Mouse (Mus musculus): Measurements from ENCODE around the gene Trim25.

DNA sequence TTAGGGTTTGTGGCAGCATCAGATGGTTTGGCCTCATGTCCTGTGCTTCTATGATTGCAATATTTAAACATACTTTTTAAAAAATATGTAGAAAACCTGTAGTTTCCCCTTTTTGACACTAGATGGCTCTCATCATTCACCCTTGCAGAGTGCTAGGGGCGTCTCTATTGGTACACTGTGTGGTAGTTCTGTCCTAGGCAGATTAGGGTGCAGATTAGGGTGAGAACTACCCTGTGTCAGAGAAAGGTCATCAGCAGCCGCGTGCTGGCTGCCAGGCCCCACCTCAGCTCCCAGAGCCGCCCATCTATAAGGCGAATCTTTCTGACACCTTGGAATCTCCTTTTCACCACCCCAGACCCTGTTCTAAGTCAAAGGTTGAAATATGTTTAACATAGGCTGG lies 9.6 kb upstream of the Trim25 start:
- TF ChIP-seq CTCF (IDR thresholded peaks at IDR 0.05; ENCODE audit: borderline replicate concordance, control insufficient read depth, extremely low read depth, insufficient read depth, low read length, poor library complexity) (no peak), POLR2A (IDR thresholded peaks at IDR 0.05; ENCODE audit: control insufficient read depth, extremely low read depth, insufficient read depth, low read length, poor library complexity) (no peak)
